Mouse (Mus musculus) MEL (cell line): ENCODE measurements around the gene Leng1. TPM values are rescaled to one million over a fixed set of nuclear protein-coding genes. Genes with fewer than 3 reads are reported as not detected.
A peak's percentile ranks its signal among the peaks of the same experiment; 100 is the strongest.

Experiments used
- DNase-seq: peaks from one replicate; pipeline ENCODE4 v3.0.0; 2011; ENCODE audit warnings: low read depth, low spot score
- H3K27ac ChIP-seq: 2 replicates; pipeline ENCODE4 v1.5.1; 2012; ENCODE audit warnings: low read depth, mild to moderate bottlenecking, control low read depth, low read length, moderate library complexity; ENCODE audit not compliant: control insufficient read depth
- H3K27me3 ChIP-seq, 2 experiments: fragments of 150-350 bp in 1 of 2; sonication (generic) in 1 of 2; 2 replicates each; pipeline ENCODE4 v1.6.1; 2012; ENCODE audit warnings: low read length in 2 of 2, mild to moderate bottlenecking in 2 of 2, improper control_type of control experiment in 1 of 2, moderate library complexity in 1 of 2; ENCODE audit not compliant: insufficient read depth in 2 of 2, control insufficient read depth in 1 of 2
- H3K36me3 ChIP-seq, 2 experiments: 2 replicates each; pipeline ENCODE4 v1.6.1; 2012 to 2014; ENCODE audit warnings: low read length in 2 of 2, improper control_type of control experiment in 1 of 2, inconsistent platforms in 1 of 2, mild to moderate bottlenecking in 1 of 2; ENCODE audit not compliant: insufficient read depth in 2 of 2, control insufficient read depth in 1 of 2
- H3K4me1 ChIP-seq, 2 experiments: fragments of 150-350 bp in 1 of 2; sonication (generic) in 1 of 2; 2 replicates each; pipeline ENCODE4 v1.6.1; 2012; ENCODE audit warnings: low read length in 2 of 2, improper control_type of control experiment in 1 of 2, mild to moderate bottlenecking in 1 of 2; ENCODE audit not compliant: insufficient read depth in 2 of 2, control insufficient read depth in 1 of 2
- H3K4me3 ChIP-seq, 2 experiments: fragments of 150-350 bp in 1 of 2; sonication (generic) in 1 of 2; 2 replicates each; pipeline ENCODE4 v1.5.1; 2012; ENCODE audit warnings: low read depth in 2 of 2, low read length in 2 of 2, mild to moderate bottlenecking in 2 of 2, moderate library complexity in 2 of 2, control low read depth in 1 of 2, improper control_type of control experiment in 1 of 2; ENCODE audit not compliant: control insufficient read depth in 1 of 2, insufficient read depth in 1 of 2
- H3K79me2 ChIP-seq: 2 replicates; pipeline ENCODE4 v1.6.1; 2012; ENCODE audit warnings: mild to moderate bottlenecking, low read length, moderate library complexity; ENCODE audit not compliant: control insufficient read depth, poor library complexity, insufficient read depth
- H3K9ac ChIP-seq: 2 replicates; pipeline ENCODE4 v1.6.1; 2012; ENCODE audit warnings: low read depth, mild to moderate bottlenecking, control low read depth, low read length, moderate library complexity; ENCODE audit not compliant: control insufficient read depth, poor library complexity, severe bottlenecking
- H3K9me3 ChIP-seq: fragments of 150-350 bp; sonication (generic); replicated peaks from 2 replicates; pipeline ENCODE4 v1.6.1; 2012; ENCODE audit warnings: mild to moderate bottlenecking, low read length, improper control_type of control experiment, moderate library complexity; ENCODE audit not compliant: insufficient read depth
- CHD1 ChIP-seq: IDR thresholded peaks from 2 replicates; pipeline ENCODE4 v1.6.1; 2012; ENCODE audit warnings: low read depth, mild to moderate bottlenecking, inconsistent platforms, low read length, improper control_type of control experiment
- E2F4 ChIP-seq: IDR thresholded peaks from 2 replicates; pipeline ENCODE4 v1.6.1; 2011; ENCODE audit warnings: low read depth, low read length, improper control_type of control experiment, borderline replicate concordance
- EP300 ChIP-seq, 2 experiments: IDR thresholded peaks; 2 replicates each; pipeline ENCODE4 v1.6.1; 2011; ENCODE audit warnings: improper control_type of control experiment in 2 of 2, low read length in 2 of 2, low read depth in 1 of 2, mild to moderate bottlenecking in 1 of 2
- ETS1 ChIP-seq: IDR thresholded peaks from 2 replicates; pipeline ENCODE4 v1.6.1; 2012; ENCODE audit warnings: low read depth, mild to moderate bottlenecking, inconsistent platforms, low read length, improper control_type of control experiment, moderate library complexity
- GATA1 ChIP-seq: IDR thresholded peaks from 2 replicates; pipeline ENCODE4 v1.6.1; 2011; ENCODE audit warnings: low read depth, low read length, improper control_type of control experiment
- KAT2A ChIP-seq: conservative IDR thresholded peaks from 2 replicates; pipeline ENCODE4 v1.6.1; 2012; ENCODE audit warnings: low read depth, low read length, improper control_type of control experiment, inconsistent platforms
- MAFK ChIP-seq: IDR thresholded peaks from 2 replicates; pipeline ENCODE4 v1.6.1; 2011; ENCODE audit warnings: low read depth, mild to moderate bottlenecking, low read length, improper control_type of control experiment, borderline replicate concordance
- MAX ChIP-seq: IDR thresholded peaks from 2 replicates; pipeline ENCODE4 v1.6.1; 2011; ENCODE audit warnings: low read length, improper control_type of control experiment
- MAZ ChIP-seq: IDR thresholded peaks from 2 replicates; pipeline ENCODE4 v1.6.1; 2012; ENCODE audit warnings: low read depth, mild to moderate bottlenecking, inconsistent platforms, low read length, improper control_type of control experiment
- MXI1 ChIP-seq: IDR thresholded peaks from 2 replicates; pipeline ENCODE4 v1.6.1; 2011; ENCODE audit warnings: mild to moderate bottlenecking, low read depth, low read length, improper control_type of control experiment
- MYB ChIP-seq: IDR thresholded peaks from 2 replicates; pipeline ENCODE4 v1.6.1; 2011; ENCODE audit warnings: mild to moderate bottlenecking, low read depth, low read length, improper control_type of control experiment
- MYC ChIP-seq: IDR thresholded peaks from 2 replicates; pipeline ENCODE4 v1.6.1; 2011; ENCODE audit warnings: low read depth, mild to moderate bottlenecking, low read length, improper control_type of control experiment, moderate library complexity
- NELFE ChIP-seq: IDR thresholded peaks from 2 replicates; pipeline ENCODE4 v1.6.1; 2011; ENCODE audit warnings: low read depth, low read length, improper control_type of control experiment
- NRF1 ChIP-seq: IDR thresholded peaks from 2 replicates; pipeline ENCODE4 v1.6.1; 2014; ENCODE audit warnings: low read depth, mild to moderate bottlenecking, inconsistent platforms, low read length, improper control_type of control experiment, moderate library complexity; ENCODE audit not compliant: poor library complexity, insufficient read depth, severe bottlenecking
- POLR2AphosphoS5 ChIP-seq: IDR thresholded peaks from 2 replicates; pipeline ENCODE4 v1.6.1; 2012; ENCODE audit warnings: low read depth, borderline replicate concordance, mild to moderate bottlenecking, inconsistent platforms, low read length, moderate library complexity, mixed read lengths
- SMC3 ChIP-seq: IDR thresholded peaks from 2 replicates; pipeline ENCODE4 v1.6.1; 2011; ENCODE audit warnings: low read depth, low read length, improper control_type of control experiment
- TBP ChIP-seq: IDR thresholded peaks from 2 replicates; pipeline ENCODE4 v1.8.0; 2011; ENCODE audit warnings: low read depth, low read length, improper control_type of control experiment
- USF1 ChIP-seq: IDR thresholded peaks from 2 replicates; pipeline ENCODE4 v1.6.1; 2014; ENCODE audit warnings: low read depth, mild to moderate bottlenecking, inconsistent platforms, low read length, improper control_type of control experiment, moderate library complexity
- USF2 ChIP-seq, 2 experiments: IDR thresholded peaks; 2 replicates each; pipeline ENCODE4 v1.6.1; 2011 to 2012; ENCODE audit warnings: improper control_type of control experiment in 2 of 2, low read length in 2 of 2, borderline replicate concordance in 1 of 2, inconsistent platforms in 1 of 2, low read depth in 1 of 2, mild to moderate bottlenecking in 1 of 2; ENCODE audit not compliant: insufficient read depth in 1 of 2
- ZKSCAN1 ChIP-seq: IDR thresholded peaks from 2 replicates; pipeline ENCODE4 v1.6.1; 2012; ENCODE audit warnings: low read depth, mild to moderate bottlenecking, inconsistent platforms, low read length, improper control_type of control experiment, moderate library complexity
- ZMIZ1 ChIP-seq: IDR thresholded peaks from 2 replicates; pipeline ENCODE4 v1.6.1; 2012; ENCODE audit warnings: low read depth, mild to moderate bottlenecking, inconsistent platforms, low read length, improper control_type of control experiment, moderate library complexity
- ZNF384 ChIP-seq: IDR thresholded peaks from 2 replicates; pipeline ENCODE4 v1.6.1; 2012; ENCODE audit warnings: low read depth, mild to moderate bottlenecking, inconsistent platforms, low read length, improper control_type of control experiment
- polyA plus RNA-seq, 2 experiments: library from polyadenylated mRNA; stranded (reverse) in 1 of 2; unstranded in 1 of 2; fragments of >175 nt in 1 of 2; fragments of >200 nt in 1 of 2; gene quantifications; 2 replicates each; pipeline versions ENCODE4 v1.2.1 to v1.2.4; 2012; ENCODE audit warnings: low replicate concordance in 2 of 2, low read depth in 1 of 2; ENCODE audit not compliant: insufficient read length in 2 of 2, insufficient read depth in 1 of 2, missing spikeins in 1 of 2
- total RNA-seq: library from RNA; depleted of rRNA; stranded (reverse); fragments of 300-350 nt; gene quantifications from 2 replicates; pipeline ENCODE4 v1.2.3, GENCODE M21; 2012

Gene Leng1
- total and polyA plus RNA-seq, 3 experiments: 11.0 to 11.3 TPM; not detected in 1

DNA sequence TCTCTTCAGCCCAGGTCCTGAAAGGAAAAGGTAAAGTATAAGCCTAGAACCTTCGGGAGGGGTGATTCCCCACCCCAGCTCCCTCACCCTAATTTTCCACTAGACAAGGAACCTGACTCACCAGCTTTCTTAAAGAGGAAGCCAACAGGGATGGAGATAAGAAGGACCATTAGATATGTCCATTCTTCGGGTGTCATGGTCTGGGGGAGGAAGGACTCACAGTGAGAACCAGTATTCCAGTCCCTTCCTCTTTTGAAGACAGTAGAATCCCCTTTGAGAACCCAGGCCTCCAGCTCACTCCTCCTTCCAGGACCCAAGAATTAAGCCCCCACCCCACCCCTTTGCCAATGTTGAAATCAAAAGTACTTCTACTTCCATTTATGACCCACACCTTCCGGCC, 26.3 kb upstream of the Leng1 start:
- H3K4me3 ChIP-seq: peak overlapping the region; percentile 73 to 79
- TF ChIP-seq POLR2AphosphoS5 (no peak), NRF1 (no peak), TBP (no peak), E2F4 (no peak), MYB (no peak), USF2 (IDR thresholded peaks at IDR 0.05; ENCODE audit: borderline replicate concordance in 1 of 2, insufficient read depth in 1 of 2, low read depth in 1 of 2, low read length in 2 of 2) (no peak), SMC3 (peak; percentile 5; the same call in 1 of the 2 replicates), GATA1 (peak; percentile 48), ZMIZ1 (no peak), MAX (no peak), MAFK (no peak), MYC (0 out of 2 replicates have a peak, but pooled peaks have one; percentile 11), MAZ (no peak), KAT2A (no peak), CHD1 (no peak), ETS1 (peak; percentile 43; the same call in 1 of the 2 replicates), EP300 (IDR thresholded peaks at IDR 0.05; ENCODE audit: low read depth in 1 of 2, low read length in 2 of 2) (peak in 1 of 2 experiments; percentile 53; a peak in 1 of 4 replicates), ZNF384 (no peak), ZKSCAN1 (no peak)
- TF ChIP-seq, all 39 proteins: peak for 5
- Histone ChIP-seq H3K4me1 (peaks cover 4 to 17% of the 10 kb centered on the region in 2 experiments; a peak in 3 of 4 replicates), H3K79me2 (peaks cover 7% of the 10 kb centered on the region; the same call in 1 of the 2 replicates), H3K9ac (peak overlapping the region; percentile 73), H3K9me3 (no peaks in the 10 kb centered on the region), H3K36me3 (peaks cover 0 to 7% of the 10 kb centered on the region in 2 experiments; a peak in 3 of 4 replicates), H3K27me3 (no peaks in the 10 kb centered on the region), H3K27ac (peak overlapping the region; percentile 92)
- DNase-seq: peak; percentile 71

DNA sequence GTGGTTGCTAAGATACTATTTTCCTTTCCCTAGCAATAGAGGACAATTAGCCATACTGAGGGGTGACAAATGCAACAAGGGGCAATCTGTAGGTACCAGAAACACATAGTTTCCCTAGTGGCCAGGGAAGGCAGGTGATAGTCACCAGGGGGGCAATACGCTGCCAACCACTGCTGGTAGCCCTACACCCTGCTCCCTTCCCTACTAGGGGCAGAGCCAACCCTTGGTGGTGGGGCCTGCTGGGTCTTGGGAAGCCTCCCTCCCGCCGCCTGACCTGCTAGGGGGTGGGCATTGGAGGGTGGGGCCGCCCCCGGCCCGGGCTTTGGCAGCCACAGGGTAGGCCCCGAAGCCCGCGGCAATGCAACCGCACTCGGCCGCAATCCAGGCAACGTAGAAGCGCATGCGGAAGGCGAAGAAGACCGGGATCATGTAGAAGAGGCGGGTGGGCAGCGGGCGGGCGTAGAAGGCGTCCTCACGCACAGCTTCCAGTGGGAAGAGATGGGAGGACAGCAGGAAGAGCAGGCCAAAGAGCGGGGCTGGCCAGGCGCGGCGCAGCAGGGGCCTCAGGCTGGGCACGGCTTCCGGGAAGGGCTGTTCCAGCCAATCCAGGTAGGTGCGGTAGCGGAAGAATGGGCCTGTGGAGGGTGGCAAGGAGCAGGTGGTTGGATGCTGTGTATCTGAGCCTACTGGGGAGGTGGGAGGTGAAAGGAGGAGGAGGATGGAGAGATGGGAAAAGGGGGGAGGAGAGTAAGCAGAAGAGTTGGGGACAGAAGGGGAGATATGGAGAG, 20.0 kb upstream of the Leng1 start:
- H3K4me3 ChIP-seq: no peak overlapping the region
- TF ChIP-seq NELFE: no peak
- TF ChIP-seq ZKSCAN1: no peak
- no peak for TF ChIP-seq USF2 (IDR thresholded peaks at IDR 0.05; ENCODE audit: borderline replicate concordance in 1 of 2, insufficient read depth in 1 of 2, low read depth in 1 of 2, low read length in 2 of 2)
- no peak for TF ChIP-seq MAFK
- no peak for TF ChIP-seq MXI1
- TF ChIP-seq TBP: no peak
- TF ChIP-seq USF1: no peak
- no peak for TF ChIP-seq MYC
- TF ChIP-seq NRF1: no peak
- no peak for TF ChIP-seq ZMIZ1
- no peaks in the 10 kb centered on the region for H3K79me2 ChIP-seq
- no peak for DNase-seq
- no peak overlapping the region for H3K9ac ChIP-seq
- H3K27ac ChIP-seq: no peak overlapping the region
- no peaks in the 10 kb centered on the region for H3K27me3 ChIP-seq
- H3K9me3 ChIP-seq: no peaks in the 10 kb centered on the region
- H3K4me1 ChIP-seq: peaks cover 0 to under 1% of the 10 kb centered on the region in 2 experiments; a peak in 1 of 4 replicates
- H3K36me3 ChIP-seq: no peaks in the 10 kb centered on the region
